In genomic region chr10:20409181-20409580, GRCm38 (mm10) we compare ENCODE assay signal across 12 mouse cellular contexts.
DNase-seq lines count a peak whose midpoint lies in the region; ATAC-seq lines count a peak whose summit lies in the region.
"Had no signal": no experiment of that assay in that cellular context is flagged by ENCODE, and none has a peak within 500 bp of the region (broad histone marks: within the 10 kb centered on the region; RNA-seq: fewer than 3 reads in every experiment).

No protein-coding gene starts in this region.

- H3K4me3 ChIP-seq in limb, embryonic 12.5 days (replicated peaks) = no peak overlapping the region
- no peak overlapping the region for H3K4me3 ChIP-seq in limb, embryonic 10.5 days
- no peak overlapping the region for H3K4me3 ChIP-seq in limb, embryonic 13.5 days
- H3K4me3 ChIP-seq in forebrain, embryonic 14.5 days (ENCODE audit: low read depth, low read length) = no peak overlapping the region
- H3K4me3 ChIP-seq: forebrain, embryonic 13.5 days; hindbrain, embryonic 12.5 days; stomach, embryonic 15.5 days had no signal

- no peaks in the 10 kb centered on the region for H3K27me3 ChIP-seq in limb, embryonic 12.5 days
- H3K27me3 ChIP-seq in limb, embryonic 10.5 days (ENCODE audit: low read depth, poor library complexity, severe bottlenecking) = no peaks in the 10 kb centered on the region
- no peaks in the 10 kb centered on the region for H3K27me3 ChIP-seq in limb, embryonic 13.5 days
- no peaks in the 10 kb centered on the region for H3K27me3 ChIP-seq in forebrain, embryonic 14.5 days (replicated peaks; ENCODE audit: control insufficient read depth, insufficient read depth, low read length)
- H3K27me3 ChIP-seq: forebrain, embryonic 13.5 days; hindbrain, embryonic 12.5 days; stomach, embryonic 15.5 days had no signal

- H3K27ac ChIP-seq in limb, embryonic 12.5 days = peak overlapping the region; percentile 72
- H3K27ac ChIP-seq in limb, embryonic 10.5 days = no peak overlapping the region
- peak overlapping the region; percentile 29; the same call in 1 of the 2 replicates for H3K27ac ChIP-seq in limb, embryonic 13.5 days
- H3K27ac ChIP-seq in forebrain, embryonic 14.5 days (ENCODE audit: low read depth, low read length) = no peak overlapping the region
- H3K27ac ChIP-seq: forebrain, embryonic 13.5 days; hindbrain, embryonic 12.5 days; stomach, embryonic 15.5 days had no signal

- no peak for DNase-seq in limb, embryonic 10.5 days (ENCODE audit: low spot score)
- peak; percentile 66 to 71 for DNase-seq in heart, adult 9 months (ENCODE audit: low spot score in 2 of 2)
- peak; percentile 30 for DNase-seq in skeletal muscle tissue, adult 2 months (ENCODE audit: low read depth, low spot score)
- no peak for DNase-seq in embryo, embryonic 9.5 days (ENCODE audit: extremely low spot score)
- no peak for DNase-seq in forebrain, embryonic 14.5 days (ENCODE audit: low spot score)
- no peak for DNase-seq in gastrocnemius, postnatal 10 days
- DNase-seq: kidney, adult 9 months had no signal

- peaks cover 5% of the 10 kb centered on the region; the same call in 1 of the 2 replicates for H3K4me1 ChIP-seq in limb, embryonic 12.5 days (replicated peaks)
- no peaks in the 10 kb centered on the region for H3K4me1 ChIP-seq in limb, embryonic 10.5 days
- peaks cover 8% of the 10 kb centered on the region for H3K4me1 ChIP-seq in limb, embryonic 13.5 days
- no peaks in the 10 kb centered on the region for H3K4me1 ChIP-seq in forebrain, embryonic 14.5 days (ENCODE audit: control insufficient read depth, insufficient read depth, low read length)
- H3K4me1 ChIP-seq: forebrain, embryonic 13.5 days; hindbrain, embryonic 12.5 days; stomach, embryonic 15.5 days had no signal

- H3K4me2 ChIP-seq in limb, embryonic 12.5 days = no peak overlapping the region
- no peak overlapping the region for H3K4me2 ChIP-seq in limb, embryonic 13.5 days (replicated peaks)
- H3K4me2 ChIP-seq in forebrain, embryonic 14.5 days (ENCODE audit: low read length) = no peak overlapping the region
- H3K4me2 ChIP-seq: forebrain, embryonic 13.5 days; hindbrain, embryonic 12.5 days; stomach, embryonic 15.5 days had no signal

- H3K9me3 ChIP-seq in limb, embryonic 12.5 days = no peaks in the 10 kb centered on the region
- no peaks in the 10 kb centered on the region for H3K9me3 ChIP-seq in limb, embryonic 10.5 days (replicated peaks)
- H3K9me3 ChIP-seq in limb, embryonic 13.5 days = no peaks in the 10 kb centered on the region
- no peaks in the 10 kb centered on the region for H3K9me3 ChIP-seq in forebrain, embryonic 14.5 days (replicated peaks; ENCODE audit: control insufficient read depth, low read length)
- H3K9me3 ChIP-seq: hindbrain, embryonic 12.5 days; stomach, embryonic 15.5 days had no signal

- no peak for ATAC-seq in limb, embryonic 12.5 days (ENCODE audit: insufficient number of reproducible peaks, insufficient read depth, low FRiP score, low TSS enrichment, low read depth)
- no peak for ATAC-seq in limb, embryonic 13.5 days (ENCODE audit: low FRiP score, low read depth)
- ATAC-seq in forebrain, embryonic 14.5 days = no peak
- ATAC-seq: forebrain, embryonic 13.5 days had no signal

- no peak overlapping the region for H3K9ac ChIP-seq in limb, embryonic 12.5 days (replicated peaks)
- no peak overlapping the region for H3K9ac ChIP-seq in limb, embryonic 13.5 days
- H3K9ac ChIP-seq in forebrain, embryonic 14.5 days (ENCODE audit: low read length) = no peak overlapping the region
- H3K9ac ChIP-seq: forebrain, embryonic 13.5 days; hindbrain, embryonic 12.5 days; stomach, embryonic 15.5 days had no signal

- H3K36me3 ChIP-seq in limb, embryonic 12.5 days = 0 out of 2 replicates have a peak, but pooled peaks cover 5% of the 10 kb centered on the region
- H3K36me3 ChIP-seq in limb, embryonic 10.5 days = no peaks in the 10 kb centered on the region
- H3K36me3 ChIP-seq in limb, embryonic 13.5 days = peaks cover 13% of the 10 kb centered on the region
- no peaks in the 10 kb centered on the region for H3K36me3 ChIP-seq in forebrain, embryonic 14.5 days (ENCODE audit: control insufficient read depth, insufficient read depth, low read length)
- H3K36me3 ChIP-seq: hindbrain, embryonic 12.5 days; stomach, embryonic 15.5 days had no signal

- WGBS in limb, embryonic 12.5 days = 67% methylated on average over 10 of the region's 10 CpGs
- 85% methylated on average over 10 of the region's 10 CpGs for WGBS in limb, embryonic 10.5 days
- 52% methylated on average over 10 of the region's 10 CpGs for WGBS in limb, embryonic 13.5 days
- 91% methylated on average over 10 of the region's 10 CpGs for WGBS in forebrain, embryonic 14.5 days

Comparison
In these comparisons a context has a peak if more than half of its experiments do, and no peak if none do; other contexts are left out.
1. H3K27ac ChIP-seq: peak in limb, embryonic 12.5 days (single experiment) and limb, embryonic 13.5 days (single experiment); none in limb, embryonic 10.5 days (single experiment) and forebrain, embryonic 14.5 days (single experiment).
2. DNase-seq: peak in heart, adult 9 months (2 of 2) and skeletal muscle tissue, adult 2 months (single experiment); none in limb, embryonic 10.5 days (single experiment), embryo, embryonic 9.5 days (single experiment), forebrain, embryonic 14.5 days (single experiment) and gastrocnemius, postnatal 10 days (single experiment).